Mouse (Mus musculus): ENCODE measurements around the gene Cep19.

DNA sequence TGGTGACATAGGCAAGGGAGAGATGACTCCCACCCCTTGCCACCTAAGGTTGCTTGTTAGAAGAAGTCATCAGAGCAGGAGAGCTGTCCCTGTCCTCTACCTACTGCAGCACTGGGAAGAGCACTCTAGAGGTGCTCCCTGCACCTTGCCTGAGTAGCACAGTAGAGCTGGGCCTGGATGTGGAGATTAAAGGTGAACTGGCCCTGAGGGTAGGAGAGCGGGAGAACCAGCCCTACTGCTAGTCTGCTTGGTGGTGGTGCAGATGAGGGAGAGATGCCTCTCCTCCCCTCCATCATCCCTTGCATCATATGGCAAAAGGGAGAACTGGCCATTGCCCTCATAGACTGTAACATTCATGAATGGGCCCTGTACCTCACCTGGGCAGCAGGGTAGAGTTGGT, 32.7 kb upstream of the Cep19 start:
- TF ChIP-seq E2F4 (IDR thresholded peaks at IDR 0.05; ENCODE audit: insufficient read depth) (no peak), POLR2A (IDR thresholded peaks at IDR 0.05; ENCODE audit: insufficient read length, low read depth) (no peak), MYOD1 (IDR thresholded peaks at IDR 0.05; ENCODE audit: control insufficient read depth in 1 of 3, insufficient read length in 2 of 3, low read depth in 2 of 3) (no peak), REST (IDR thresholded peaks at IDR 0.05; ENCODE audit: insufficient read depth, insufficient read length) (no peak), MAX (IDR thresholded peaks at IDR 0.05; ENCODE audit: low read depth) (no peak), USF1 (IDR thresholded peaks at IDR 0.05; ENCODE audit: low read depth) (no peak), TCF12 (IDR thresholded peaks at IDR 0.05; ENCODE audit: insufficient read depth, poor library complexity, severe bottlenecking) (no peak), MYOG (IDR thresholded peaks at IDR 0.05; ENCODE audit: control insufficient read depth in 1 of 3, insufficient read depth in 1 of 3, insufficient read length in 2 of 3, low read depth in 2 of 3) (no peak)

Data from myocyte (in vitro differentiated cells).